Mouse (Mus musculus): Measurements from ENCODE around the gene Ebf3.

- TF ChIP-seq CTCF (IDR thresholded peaks at IDR 0.05; ENCODE audit: low read depth, low read length): no peak
- TF ChIP-seq POLR2A (IDR thresholded peaks at IDR 0.05; ENCODE audit: insufficient read depth, low read length): no peak
- no peak for TF ChIP-seq EP300 (IDR thresholded peaks at IDR 0.05; ENCODE audit: insufficient read depth, low read depth, low read length)
Observed at GRCm38 (mm10) chr7:137303776-137304171, 10.5 kb downstream of the Ebf3 start.

All from ES-Bruce4 (cell line).